Mouse (Mus musculus): ENCODE measurements around the gene Sdad1. TPM values are rescaled to one million over a fixed set of nuclear protein-coding genes. Genes with fewer than 3 reads are reported as not detected.
A peak's percentile ranks its signal among the peaks of the same experiment; 100 is the strongest.

The Sdad1 gene
- polyA plus RNA-seq, 1 experiment from 2014 or later: 49.1 TPM

DNA sequence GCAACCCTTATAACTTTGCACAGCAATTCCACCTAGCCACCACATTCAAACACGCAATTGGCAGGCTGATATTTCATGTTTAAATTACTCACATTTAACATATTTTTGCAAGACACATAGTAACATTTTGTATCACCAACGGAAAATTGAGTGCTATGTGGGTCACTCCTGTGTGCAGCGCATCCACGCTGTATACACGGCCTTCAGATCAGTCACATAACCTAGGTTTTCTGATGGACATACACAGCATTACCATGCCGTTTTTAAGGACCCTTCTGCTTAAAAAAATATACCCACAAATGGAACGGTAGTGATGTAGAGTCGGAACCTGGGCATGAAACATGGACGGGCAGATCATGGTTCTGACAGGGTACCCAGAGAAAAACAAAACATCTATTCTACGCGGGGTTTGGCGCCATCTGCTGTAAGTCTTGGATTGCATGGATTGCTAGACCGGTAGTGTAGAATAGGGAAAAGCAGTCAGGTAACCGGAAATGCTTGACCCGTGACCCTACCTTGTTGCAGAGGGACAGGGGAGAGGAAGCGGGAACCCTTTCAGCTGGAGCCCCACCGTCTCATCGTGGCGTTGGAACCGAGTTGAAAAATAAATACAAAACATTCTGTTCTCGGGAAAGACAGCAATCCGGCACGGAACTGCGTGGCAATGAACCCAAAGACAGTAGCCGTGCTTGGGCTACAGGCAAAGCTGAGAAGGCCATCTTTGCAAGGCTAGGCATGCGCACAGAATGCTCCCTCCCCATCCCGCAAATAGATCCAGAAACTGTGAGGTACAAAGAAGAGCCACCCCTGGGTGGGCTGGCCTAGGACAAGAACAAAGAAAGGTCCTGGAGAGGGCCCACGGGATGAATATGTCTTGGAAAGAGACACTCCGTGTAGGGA, 70.7 kb downstream of the Sdad1 start:
- Histone ChIP-seq H3K4me2 (replicated peaks; ENCODE audit: low read depth, low read length) (peak overlapping the region; percentile 25; the same call in 1 of the 2 replicates), H3K36me3 (ENCODE audit: control insufficient read depth, insufficient read depth, low read length) (no peaks in the 10 kb centered on the region), H3K9ac (ENCODE audit: low read depth, low read length) (no peak overlapping the region), H3K4me1 (replicated peaks; ENCODE audit: control insufficient read depth, insufficient read depth, low read length) (no peaks in the 10 kb centered on the region), H3K4me3 (ENCODE audit: low read depth, low read length) (no peak overlapping the region), H3K27me3 (ENCODE audit: control insufficient read depth, insufficient read depth, low read length) (no peaks in the 10 kb centered on the region), H3K27ac (ENCODE audit: low read depth, low read length) (no peak overlapping the region), H3K9me3 (ENCODE audit: control insufficient read depth, low read length) (no peaks in the 10 kb centered on the region)
- DNase-seq (ENCODE audit: low spot score): peak; percentile 78
- 45% methylated on average over 29 of the region's 29 CpGs for WGBS
- ATAC-seq (ENCODE audit: low FRiP score): peak; percentile 65; the same call in 1 of the 2 replicates

DNA sequence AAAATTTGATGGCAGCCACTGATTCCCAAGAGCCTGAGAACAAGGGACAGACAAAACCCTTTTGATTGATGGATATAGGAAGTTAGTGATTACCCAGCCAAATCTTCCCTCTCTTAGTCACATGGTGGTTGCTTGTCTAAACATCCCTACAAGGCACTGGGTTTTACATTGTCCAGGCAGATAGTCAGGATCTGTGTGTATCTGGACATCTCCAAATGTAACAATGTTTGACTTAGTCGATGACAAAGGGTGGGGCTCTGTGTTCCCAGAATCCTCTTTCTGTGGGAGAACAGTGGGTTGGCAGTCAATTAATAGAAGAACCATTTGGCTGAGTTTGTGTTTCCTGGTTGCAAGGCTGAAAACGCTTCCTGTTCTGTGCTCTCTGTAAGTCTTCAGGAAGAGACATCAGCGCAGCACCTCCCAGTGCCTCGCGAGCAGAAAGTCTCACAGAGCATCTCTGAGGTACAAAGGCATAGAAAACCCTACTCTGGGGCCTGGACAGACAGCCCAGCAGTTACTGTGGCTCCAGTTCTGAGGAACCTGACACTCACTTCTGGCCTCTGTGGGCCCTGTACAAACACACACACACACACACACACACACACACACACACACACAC, 75.2 kb downstream of the Sdad1 start:
- WGBS: 60% methylated on average over 5 of the region's 5 CpGs
- Histone ChIP-seq H3K27ac (ENCODE audit: low read depth, low read length) (no peak overlapping the region), H3K4me3 (ENCODE audit: low read depth, low read length) (no peak overlapping the region)

More for the DNA sequence above, 75.2 kb downstream of the Sdad1 start:
- ATAC-seq (ENCODE audit: low FRiP score): no peak
- Histone ChIP-seq H3K9me3 (ENCODE audit: control insufficient read depth, low read length) (no peaks in the 10 kb centered on the region), H3K4me2 (replicated peaks; ENCODE audit: low read depth, low read length) (no peak overlapping the region), H3K4me1 (replicated peaks; ENCODE audit: control insufficient read depth, insufficient read depth, low read length) (no peaks in the 10 kb centered on the region), H3K36me3 (ENCODE audit: control insufficient read depth, insufficient read depth, low read length) (no peaks in the 10 kb centered on the region), H3K9ac (ENCODE audit: low read depth, low read length) (no peak overlapping the region), H3K27me3 (ENCODE audit: control insufficient read depth, insufficient read depth, low read length) (no peaks in the 10 kb centered on the region)
- DNase-seq (ENCODE audit: low spot score): no peak

Other genes starting within 250 kb of the Sdad1 start
- gene G3bp2, start 226.8 kb downstream of the Sdad1 start, polyA plus RNA-seq (2014; fragmentation: Nextera tagmentation; extraction: Ambion mirVana): 333 and 359 TPM in 2 replicates
- gene Uso1, start 172.5 kb downstream of the Sdad1 start, polyA plus RNA-seq (2014; fragmentation: Nextera tagmentation; extraction: Ambion mirVana): 31.3 and 34.1 TPM in 2 replicates
- gene U90926, start 95.1 kb downstream of the Sdad1 start, polyA plus RNA-seq (2014; fragmentation: Nextera tagmentation; extraction: Ambion mirVana): not detected in 2 replicates
- gene Ppef2, start 54.2 kb downstream of the Sdad1 start, polyA plus RNA-seq (2014; fragmentation: Nextera tagmentation; extraction: Ambion mirVana): 0.53 TPM in 1 of 2 replicates, not detected in the other
- 4.7 and 5.5 TPM in 2 replicates for gene Naaa, start 32.3 kb downstream of the Sdad1 start, polyA plus RNA-seq (2014; fragmentation: Nextera tagmentation; extraction: Ambion mirVana)
- gene Cxcl9, start 17.6 kb upstream of the Sdad1 start, polyA plus RNA-seq (2014; fragmentation: Nextera tagmentation; extraction: Ambion mirVana): not detected in 2 replicates
- gene Art3, start 21.3 kb upstream of the Sdad1 start, polyA plus RNA-seq (2014; fragmentation: Nextera tagmentation; extraction: Ambion mirVana): 3.4 and 3.6 TPM in 2 replicates
- gene Cxcl10, start 38.4 kb upstream of the Sdad1 start, polyA plus RNA-seq (2014; fragmentation: Nextera tagmentation; extraction: Ambion mirVana): 0.57 and 0.71 TPM in 2 replicates
- gene Nup54, start 124.7 kb upstream of the Sdad1 start, polyA plus RNA-seq (2014; fragmentation: Nextera tagmentation; extraction: Ambion mirVana): 67.5 and 69.3 TPM in 2 replicates
- gene Scarb2, start 196.4 kb upstream of the Sdad1 start, polyA plus RNA-seq (2014; fragmentation: Nextera tagmentation; extraction: Ambion mirVana): 11.2 and 11.7 TPM in 2 replicates
- 0.22 TPM in 1 of 2 replicates, not detected in the other for gene Fam47e, start 244.6 kb upstream of the Sdad1 start, polyA plus RNA-seq (2014; fragmentation: Nextera tagmentation; extraction: Ambion mirVana)